Mouse (Mus musculus): Measurements from ENCODE around the gene Atrnl1. TPM values are rescaled to one million over a fixed set of nuclear protein-coding genes. Genes with fewer than 3 reads are reported as not detected.

The Atrnl1 gene
- polyA plus RNA-seq, 1 experiment from 2014 or later, result 8.1 TPM

DNA sequence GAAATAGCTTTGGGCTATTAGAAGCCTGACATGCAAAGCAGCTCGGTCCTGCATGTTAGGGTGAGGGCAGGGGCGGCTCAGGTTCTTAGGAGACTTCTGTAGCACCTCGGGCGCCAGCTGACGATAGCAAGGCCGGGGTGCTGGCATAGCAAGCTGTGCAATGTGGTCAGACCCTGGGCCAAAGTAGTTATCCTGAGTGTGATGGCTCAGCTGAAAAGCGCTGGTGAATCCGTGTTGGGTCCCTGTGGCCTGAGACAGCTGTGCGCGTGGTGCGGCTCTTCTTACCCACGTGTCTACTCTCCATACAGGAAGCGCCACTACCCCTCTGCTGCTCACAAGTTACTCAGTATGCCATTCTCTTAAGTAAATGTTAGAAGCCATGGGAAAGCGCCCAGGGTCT lies 331.4 kb downstream of the Atrnl1 start:
- no peaks in the 10 kb centered on the region for H3K36me3 ChIP-seq (ENCODE audit: insufficient read depth, low read length)
- no peak for ATAC-seq (replicated peaks; ENCODE audit: low FRiP score, low read depth)
- H3K9ac ChIP-seq (ENCODE audit: low read depth, low read length), result no peak overlapping the region
- H3K4me3 ChIP-seq (replicated peaks; ENCODE audit: low read depth, low read length), result no peak overlapping the region
- TF ChIP-seq CTCF (IDR thresholded peaks at IDR 0.05; ENCODE audit: low read depth), result no peak
- H3K4me2 ChIP-seq (ENCODE audit: low read length), result no peak overlapping the region
- H3K4me1 ChIP-seq (replicated peaks; ENCODE audit: insufficient read depth, low read length), result no peaks in the 10 kb centered on the region
- H3K27ac ChIP-seq, result no peak overlapping the region
- no peaks in the 10 kb centered on the region for H3K9me3 ChIP-seq (replicated peaks; ENCODE audit: low read length)
- no peaks in the 10 kb centered on the region for H3K27me3 ChIP-seq (ENCODE audit: insufficient read depth, low read length)
- 92% methylated on average over 14 of the region's 14 CpGs for WGBS
- DNase-seq (ENCODE audit: low spot score), result no peak

DNA sequence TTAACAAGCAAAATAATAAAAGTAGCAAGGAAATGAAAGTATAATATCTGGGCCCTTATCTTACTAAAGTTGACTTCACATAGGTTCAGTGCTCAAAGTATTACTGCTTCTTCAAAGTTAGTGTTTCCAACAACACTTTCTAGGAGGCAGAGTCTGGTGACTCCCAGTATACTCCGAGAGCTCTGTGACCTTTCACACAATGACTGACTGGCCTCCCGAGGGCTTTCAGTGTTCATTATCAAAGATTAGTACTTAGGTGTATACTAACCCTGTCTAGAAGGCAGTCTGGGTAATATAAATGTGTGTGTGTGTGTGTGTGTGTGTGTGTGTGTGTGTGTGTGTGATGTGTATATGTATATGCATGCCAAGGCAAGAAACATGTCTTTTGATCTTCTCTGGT lies 332.5 kb downstream of the Atrnl1 start:
- TF ChIP-seq CTCF (IDR thresholded peaks at IDR 0.05; ENCODE audit: low read depth), result no peak
- no peak overlapping the region for H3K27ac ChIP-seq
- H3K9me3 ChIP-seq (replicated peaks; ENCODE audit: low read length), result no peaks in the 10 kb centered on the region
- WGBS, result 60% methylated on average over 2 of the region's 2 CpGs
- no peak overlapping the region for H3K9ac ChIP-seq (ENCODE audit: low read depth, low read length)
- 0 out of 2 replicates have a peak, but pooled peaks cover 3% of the 10 kb centered on the region for H3K36me3 ChIP-seq (ENCODE audit: insufficient read depth, low read length)
- H3K4me2 ChIP-seq (ENCODE audit: low read length), result no peak overlapping the region
- H3K27me3 ChIP-seq (ENCODE audit: insufficient read depth, low read length), result no peaks in the 10 kb centered on the region
- ATAC-seq (replicated peaks; ENCODE audit: low FRiP score, low read depth), result no peak
- DNase-seq (ENCODE audit: low spot score), result no peak
- no peaks in the 10 kb centered on the region for H3K4me1 ChIP-seq (replicated peaks; ENCODE audit: insufficient read depth, low read length)
- H3K4me3 ChIP-seq (replicated peaks; ENCODE audit: low read depth, low read length), result no peak overlapping the region

DNA sequence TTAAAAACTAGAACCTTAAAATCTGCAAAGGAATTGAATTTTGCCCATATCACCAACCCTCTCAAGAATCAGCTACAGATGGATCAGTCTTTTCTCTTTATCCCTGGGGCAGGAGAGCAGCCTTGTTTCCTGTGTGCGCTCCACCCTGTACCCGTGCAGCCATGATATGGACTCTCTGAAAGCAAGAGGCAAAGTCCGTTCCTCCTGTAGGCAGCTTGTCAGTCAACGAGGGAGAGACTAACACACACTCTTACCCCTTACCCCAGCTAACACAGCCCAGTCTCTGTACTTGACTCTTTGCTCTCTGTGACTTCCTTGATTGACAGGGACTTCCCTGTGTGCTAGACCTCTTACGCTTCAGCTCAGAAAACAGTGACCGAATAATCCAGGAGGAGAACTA lies 333.8 kb downstream of the Atrnl1 start:
- no peak overlapping the region for H3K4me3 ChIP-seq (replicated peaks; ENCODE audit: low read depth, low read length)
- H3K27ac ChIP-seq, result no peak overlapping the region
- no peak for DNase-seq (ENCODE audit: low spot score)
- 0 out of 2 replicates have a peak, but pooled peaks cover 3% of the 10 kb centered on the region for H3K36me3 ChIP-seq (ENCODE audit: insufficient read depth, low read length)
- no peaks in the 10 kb centered on the region for H3K9me3 ChIP-seq (replicated peaks; ENCODE audit: low read length)
- H3K9ac ChIP-seq (ENCODE audit: low read depth, low read length), result no peak overlapping the region
- no peak for ATAC-seq (replicated peaks; ENCODE audit: low FRiP score, low read depth)
- H3K4me1 ChIP-seq (replicated peaks; ENCODE audit: insufficient read depth, low read length), result no peaks in the 10 kb centered on the region
- H3K27me3 ChIP-seq (ENCODE audit: insufficient read depth, low read length), result no peaks in the 10 kb centered on the region
- 92% methylated on average over 6 of the region's 6 CpGs for WGBS
- no peak for TF ChIP-seq CTCF (IDR thresholded peaks at IDR 0.05; ENCODE audit: low read depth)
- no peak overlapping the region for H3K4me2 ChIP-seq (ENCODE audit: low read length)

DNA sequence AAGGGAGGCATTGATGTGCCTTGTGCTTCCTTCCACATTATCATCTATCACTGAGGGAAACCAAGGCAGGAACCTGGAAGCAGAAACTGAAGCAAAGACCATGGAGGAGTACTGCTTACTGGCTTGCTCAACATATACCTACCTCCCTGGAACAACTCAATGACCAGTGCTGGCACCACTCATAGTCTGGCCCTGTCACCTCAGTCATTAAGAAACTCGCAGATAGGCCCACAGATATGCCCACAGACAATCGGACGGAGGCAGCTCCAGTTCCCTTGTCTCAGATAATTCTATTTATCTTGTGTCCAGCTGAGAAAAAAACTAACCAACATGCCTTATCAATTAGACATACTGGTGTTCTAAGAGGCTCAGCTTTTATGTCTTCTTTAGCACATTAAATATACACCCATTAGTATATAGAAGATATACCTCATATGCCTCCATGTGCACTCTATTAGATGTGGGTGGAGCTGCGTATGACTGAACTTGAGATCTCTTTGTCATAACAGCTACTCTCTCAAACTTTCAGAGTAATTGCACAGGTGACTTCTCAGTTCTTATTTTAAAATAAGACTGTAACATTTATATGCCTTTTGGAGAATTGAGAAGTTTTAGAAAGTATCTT lies 334.9 kb downstream of the Atrnl1 start:
- no peaks in the 10 kb centered on the region for H3K9me3 ChIP-seq (replicated peaks; ENCODE audit: low read length)
- no peak for DNase-seq (ENCODE audit: low spot score)
- TF ChIP-seq CTCF (IDR thresholded peaks at IDR 0.05; ENCODE audit: low read depth), result no peak
- H3K9ac ChIP-seq (ENCODE audit: low read depth, low read length), result no peak overlapping the region
- no peak for ATAC-seq (replicated peaks; ENCODE audit: low FRiP score, low read depth)
- H3K4me2 ChIP-seq (ENCODE audit: low read length), result no peak overlapping the region
- H3K4me1 ChIP-seq (replicated peaks; ENCODE audit: insufficient read depth, low read length), result no peaks in the 10 kb centered on the region
- H3K27ac ChIP-seq, result no peak overlapping the region
- WGBS, result 93% methylated on average over 4 of the region's 4 CpGs
- H3K27me3 ChIP-seq (ENCODE audit: insufficient read depth, low read length), result no peaks in the 10 kb centered on the region
- no peak overlapping the region for H3K4me3 ChIP-seq (replicated peaks; ENCODE audit: low read depth, low read length)
- H3K36me3 ChIP-seq (ENCODE audit: insufficient read depth, low read length), result 0 out of 2 replicates have a peak, but pooled peaks cover 3% of the 10 kb centered on the region

DNA sequence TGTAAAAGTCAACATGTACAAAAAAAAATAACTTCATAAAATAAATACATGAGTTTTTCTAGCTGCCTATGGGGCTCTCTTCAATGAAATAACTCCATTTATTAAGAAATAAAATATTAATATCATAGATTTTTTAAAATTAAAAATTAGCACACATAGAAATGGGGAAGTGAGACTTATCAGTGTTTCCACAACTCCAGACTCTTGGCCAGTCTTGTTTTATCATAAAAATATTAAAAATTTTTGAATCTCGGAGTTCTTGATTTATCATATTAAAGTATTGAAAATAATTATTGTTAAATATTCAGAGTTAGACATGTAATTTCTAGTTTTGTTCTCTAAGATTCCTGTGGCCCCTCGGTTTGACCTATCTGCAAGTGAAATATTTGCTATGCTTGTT lies 337.7 kb downstream of the Atrnl1 start:
- Histone ChIP-seq H3K27ac (no peak overlapping the region), H3K9ac (ENCODE audit: low read depth, low read length) (no peak overlapping the region), H3K36me3 (ENCODE audit: insufficient read depth, low read length) (0 out of 2 replicates have a peak, but pooled peaks cover 3% of the 10 kb centered on the region), H3K27me3 (ENCODE audit: insufficient read depth, low read length) (no peaks in the 10 kb centered on the region), H3K4me3 (replicated peaks; ENCODE audit: low read depth, low read length) (no peak overlapping the region), H3K9me3 (replicated peaks; ENCODE audit: low read length) (no peaks in the 10 kb centered on the region), H3K4me1 (replicated peaks; ENCODE audit: insufficient read depth, low read length) (no peaks in the 10 kb centered on the region), H3K4me2 (ENCODE audit: low read length) (no peak overlapping the region)
- DNase-seq (ENCODE audit: low spot score), result no peak
- no peak for TF ChIP-seq CTCF (IDR thresholded peaks at IDR 0.05; ENCODE audit: low read depth)
- ATAC-seq (replicated peaks; ENCODE audit: low FRiP score, low read depth), result no peak
- WGBS, result 94% methylated on average over 2 of the region's 2 CpGs

DNA sequence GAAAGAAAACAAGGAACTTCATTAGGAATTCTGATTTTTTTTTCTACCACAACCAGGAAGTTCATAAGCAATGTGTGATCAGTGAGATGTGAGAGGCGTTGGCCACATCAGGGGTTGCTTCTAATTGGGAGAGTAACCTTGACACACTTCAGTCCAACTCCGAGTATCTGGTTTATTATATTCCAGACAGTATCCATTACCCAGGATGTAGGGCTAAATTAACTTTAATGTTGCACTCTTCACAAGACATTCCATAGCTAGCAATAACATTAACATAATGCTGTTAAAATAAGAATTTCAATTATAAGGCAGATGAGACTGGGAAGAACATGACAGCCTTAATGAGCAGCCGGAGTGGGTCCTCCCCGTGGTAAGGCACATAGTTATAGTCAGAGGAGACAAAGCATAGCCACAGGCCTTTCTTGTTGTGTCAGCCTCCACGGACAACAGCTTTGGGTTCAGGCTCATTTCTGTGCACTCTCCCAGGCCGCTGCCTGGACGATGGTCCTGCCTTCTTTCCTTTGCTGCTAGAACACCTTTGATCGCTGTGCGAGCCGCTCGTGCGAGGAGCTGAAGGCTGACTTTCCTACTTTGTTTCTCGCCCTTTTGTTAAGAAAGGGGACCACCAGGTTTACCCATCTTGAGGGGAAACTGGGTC lies 338.6 kb downstream of the Atrnl1 start:
- DNase-seq (ENCODE audit: low spot score) (no peak), ATAC-seq (replicated peaks; ENCODE audit: low FRiP score, low read depth) (no peak)
- TF ChIP-seq CTCF (IDR thresholded peaks at IDR 0.05; ENCODE audit: low read depth), result no peak
- H3K27ac ChIP-seq, result no peak overlapping the region
- 0 out of 2 replicates have a peak, but pooled peaks cover 3% of the 10 kb centered on the region for H3K36me3 ChIP-seq (ENCODE audit: insufficient read depth, low read length)
- 64% methylated on average over 13 of the region's 13 CpGs for WGBS
- no peak overlapping the region for H3K4me2 ChIP-seq (ENCODE audit: low read length)
- H3K4me3 ChIP-seq (replicated peaks; ENCODE audit: low read depth, low read length), result no peak overlapping the region
- H3K27me3 ChIP-seq (ENCODE audit: insufficient read depth, low read length), result no peaks in the 10 kb centered on the region
- H3K4me1 ChIP-seq (replicated peaks; ENCODE audit: insufficient read depth, low read length), result no peaks in the 10 kb centered on the region
- no peak overlapping the region for H3K9ac ChIP-seq (ENCODE audit: low read depth, low read length)
- no peaks in the 10 kb centered on the region for H3K9me3 ChIP-seq (replicated peaks; ENCODE audit: low read length)
